Mouse (Mus musculus): ENCODE results near the gene Ahdc1.

DNA sequence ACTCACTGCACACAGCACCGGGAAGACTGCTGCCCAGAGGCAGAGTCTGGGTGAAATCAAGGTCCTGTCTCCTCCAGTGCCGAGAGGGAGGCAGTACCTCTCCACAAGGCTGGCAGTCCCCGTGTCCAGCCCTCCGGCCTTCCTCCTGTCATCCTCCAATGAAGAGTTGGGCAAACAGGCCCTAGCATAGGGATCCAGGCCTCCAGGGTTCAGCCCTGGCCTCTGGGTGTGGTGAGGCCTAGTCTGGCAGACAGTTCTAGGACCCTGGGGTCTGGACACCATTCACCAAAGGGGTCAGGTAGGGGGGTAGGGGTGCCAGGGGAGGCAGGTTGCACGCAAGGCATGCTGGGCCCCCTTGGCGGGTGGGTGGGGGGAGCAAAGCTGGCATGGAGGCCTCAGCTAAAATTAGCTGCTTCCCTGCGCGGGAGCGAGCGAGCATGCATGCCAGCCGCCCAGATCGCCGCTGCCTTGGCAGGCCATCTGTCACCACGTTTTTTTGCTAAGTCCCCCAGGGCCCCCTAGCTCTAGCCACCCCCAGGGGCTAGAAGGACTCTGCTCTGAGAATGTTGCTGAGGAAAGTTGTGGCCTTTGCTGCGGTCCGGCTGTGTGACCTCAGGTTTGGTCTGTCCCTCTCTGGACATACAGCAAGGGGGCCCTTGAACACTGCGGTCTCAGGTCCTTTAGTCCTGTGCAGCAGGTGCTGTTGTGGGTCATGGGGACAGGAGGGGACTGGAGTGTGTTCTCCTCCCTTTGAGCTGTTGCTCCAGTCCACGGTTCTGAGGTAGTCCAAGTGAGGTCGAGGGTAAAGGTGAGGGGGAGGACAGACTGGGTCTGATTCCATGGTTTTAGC lies 38.2 kb downstream of the Ahdc1 start:
- TF ChIP-seq CTCF (IDR thresholded peaks at IDR 0.05; ENCODE audit: low read depth) (no peak), EP300 (IDR thresholded peaks at IDR 0.05; ENCODE audit: low read depth) (no peak)

Data from liver, embryonic 14.5 days (tissue).